Mouse (Mus musculus) regulatory T cell (primary cell): ENCODE measurements at regions not wholly inside any gene's neighbourhood (a gene's known extent, or its start where the extent isn't known, plus 50 kb on each side); places are given as distances from the start of the nearest gene placed in this dataset.

ENCODE experiments used
- in situ Hi-C: fragments of 300-600 bp; cut with MboI, MseI; formaldehyde crosslinking; loops from one replicate; pipeline ENCODE4 v1.15.1; 2025; ENCODE audit warnings: high pct_unique_total_duplicates

DNA sequence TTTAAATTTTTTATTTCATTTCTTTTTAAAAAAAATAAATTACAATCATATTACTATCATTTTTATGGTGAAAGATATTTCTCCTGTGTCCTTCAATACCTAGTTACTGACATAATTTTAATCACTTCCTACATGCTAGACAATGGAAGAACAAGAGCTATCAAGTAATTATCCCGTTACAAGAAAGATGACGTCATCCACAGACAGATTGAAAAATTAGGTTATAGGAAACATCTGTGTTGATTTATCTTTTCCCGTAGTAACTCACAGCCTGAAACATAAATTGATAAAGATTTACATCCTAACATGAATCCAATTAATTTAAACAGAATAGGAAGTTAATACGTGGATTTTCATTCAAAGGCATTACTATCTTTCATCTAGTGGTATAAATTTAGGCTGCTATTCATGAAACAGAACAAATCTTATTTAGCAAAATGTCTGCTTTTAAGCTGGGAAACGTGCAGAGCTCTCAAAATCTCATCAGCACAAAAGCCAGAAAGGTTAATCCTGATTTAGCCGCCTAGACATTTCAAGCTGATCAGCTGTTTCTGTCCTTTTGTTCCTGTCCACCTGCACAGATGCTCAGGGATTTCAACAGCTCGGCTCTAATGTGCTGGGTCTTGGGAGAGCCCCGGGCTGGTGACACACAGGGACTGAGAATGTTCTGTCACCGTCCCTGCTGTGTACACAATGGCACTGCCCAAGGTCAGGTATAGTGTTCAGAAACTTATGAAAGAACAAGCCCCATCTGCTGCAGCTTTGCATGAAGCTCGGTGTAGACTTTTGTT is 189.0 kb upstream of the Cd180 start:
- in situ Hi-C loops = no loop called here

DNA sequence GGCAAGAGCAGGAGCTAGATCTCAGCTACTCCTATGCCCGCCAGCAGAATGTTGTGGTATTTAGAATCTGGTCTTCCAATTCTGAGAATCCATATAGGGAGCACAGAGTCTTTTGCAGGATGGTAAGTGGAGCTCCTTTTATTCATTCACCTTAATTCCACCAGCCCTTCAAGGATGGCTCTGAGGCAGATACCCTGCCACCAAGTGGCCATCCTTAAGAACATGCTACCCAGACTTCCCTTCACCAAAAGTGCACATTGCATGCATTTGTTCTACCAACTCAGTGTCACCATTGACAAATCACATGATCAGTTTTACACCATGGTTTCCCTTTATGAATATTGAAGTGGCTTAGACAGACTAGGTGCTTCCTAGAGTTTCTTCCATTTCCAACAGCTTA is 186.1 kb upstream of the Cd180 start:
- in situ Hi-C loops = loop anchor here (5.0 kb wide), 1 partner anchor 530 kb away; no protein-coding TSS in a partner anchor

DNA sequence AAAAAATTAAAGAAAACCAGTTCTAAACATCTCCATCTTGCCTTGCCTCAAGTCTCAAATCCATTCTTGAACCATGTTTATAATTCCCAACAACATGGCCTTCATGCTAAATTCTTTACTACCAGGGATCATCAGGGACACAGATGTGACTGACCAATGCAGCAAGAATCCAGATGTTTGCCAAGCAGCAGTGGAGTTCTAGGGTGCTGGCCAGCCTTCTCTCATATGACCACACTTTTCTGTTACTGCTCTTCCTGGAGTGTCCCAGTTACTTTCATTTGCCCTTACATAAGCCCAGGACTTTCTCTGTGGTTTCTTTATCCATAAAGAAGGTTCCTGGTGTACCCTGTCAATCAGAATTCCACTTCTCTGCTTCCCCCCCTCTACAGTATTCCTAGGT is 185.4 kb upstream of the Cd180 start:
- in situ Hi-C loops = loop anchor here (5.0 kb wide), 1 partner anchor 531 kb away; no protein-coding TSS in a partner anchor

DNA sequence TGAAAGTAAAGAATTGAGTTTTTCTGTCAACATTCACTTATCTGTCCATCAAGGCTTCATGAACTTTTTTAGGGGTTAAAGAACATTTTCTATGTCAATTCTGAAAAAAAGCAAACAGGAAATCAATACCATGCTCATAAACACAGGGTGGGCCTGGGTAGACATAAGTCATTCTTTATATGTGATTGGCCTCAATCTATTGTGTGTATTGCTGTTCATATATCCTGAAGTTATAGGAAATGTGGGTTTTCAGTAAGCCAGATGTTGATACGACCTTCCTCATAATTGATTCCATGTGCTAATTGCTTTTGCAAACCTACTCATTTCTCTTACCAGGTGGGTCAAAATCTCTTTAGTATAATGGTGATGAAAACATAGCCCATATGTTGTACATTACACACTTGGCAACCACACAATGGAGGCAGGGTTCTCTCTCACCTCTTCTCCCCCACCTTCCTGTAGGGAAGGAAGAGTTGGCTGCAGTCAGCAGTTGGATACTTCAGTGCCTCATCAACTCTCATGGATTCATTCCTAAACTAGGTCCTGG is 182.6 kb upstream of the Cd180 start:
- in situ Hi-C loops = loop anchor here (10.0 kb wide), 1 partner anchor 134 kb away; no protein-coding TSS in a partner anchor

DNA sequence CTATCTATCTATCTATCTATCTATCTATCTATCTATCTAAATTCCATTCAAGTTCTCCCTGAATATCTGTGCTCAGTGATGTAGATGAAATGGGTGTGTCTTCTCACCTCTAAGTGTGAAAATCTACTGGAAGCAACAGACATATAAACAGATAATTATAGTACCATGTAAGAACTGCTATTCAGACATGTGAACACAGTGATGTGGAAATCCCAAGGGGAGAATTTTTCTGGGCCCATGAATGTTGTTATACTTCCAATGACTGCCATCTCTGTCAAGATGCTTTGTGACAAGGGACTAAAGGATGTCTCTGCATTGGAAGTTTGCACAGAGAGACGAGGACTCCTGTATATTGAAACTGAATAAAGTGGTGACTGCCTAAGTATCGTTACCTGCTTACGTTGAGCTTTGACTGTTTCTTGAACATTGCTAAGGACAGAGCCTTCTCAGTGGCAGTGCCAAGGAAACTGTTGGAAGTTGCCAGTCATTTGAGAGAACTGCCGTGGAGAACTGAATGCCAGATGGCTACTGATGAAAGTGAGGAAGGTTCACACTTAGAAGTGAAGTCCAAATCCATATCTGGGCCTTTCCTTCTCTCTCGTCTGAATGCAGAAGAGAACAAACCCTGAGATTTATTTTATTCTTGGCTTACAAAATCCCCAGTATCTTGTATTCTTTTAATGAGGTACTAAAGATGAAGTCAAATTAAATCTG is 175.0 kb upstream of the Cd180 start:
- in situ Hi-C loops = loop anchor here (10.0 kb wide), 1 partner anchor 126 kb away; no protein-coding TSS in a partner anchor

DNA sequence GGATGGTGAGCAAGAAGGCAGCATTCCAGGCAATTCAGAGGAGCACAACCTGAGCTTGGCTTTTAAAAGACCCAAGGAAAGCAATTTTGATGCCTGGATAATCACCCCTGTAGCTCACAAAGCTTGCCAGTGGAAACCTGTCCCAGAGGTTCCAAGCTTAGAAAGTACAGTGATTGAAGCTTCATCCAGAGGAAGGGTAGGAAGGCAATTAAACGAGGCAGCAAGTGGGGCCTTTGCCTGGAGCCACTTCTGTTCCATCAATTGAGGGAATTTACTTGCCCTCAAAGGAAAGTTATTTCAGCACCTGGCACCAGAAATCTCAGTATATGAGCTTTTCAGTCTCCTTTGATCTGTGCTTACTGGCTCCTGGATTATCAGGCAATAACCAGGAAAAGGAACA is 171.9 kb upstream of the Cd180 start:
- in situ Hi-C loops = no loop called here

DNA sequence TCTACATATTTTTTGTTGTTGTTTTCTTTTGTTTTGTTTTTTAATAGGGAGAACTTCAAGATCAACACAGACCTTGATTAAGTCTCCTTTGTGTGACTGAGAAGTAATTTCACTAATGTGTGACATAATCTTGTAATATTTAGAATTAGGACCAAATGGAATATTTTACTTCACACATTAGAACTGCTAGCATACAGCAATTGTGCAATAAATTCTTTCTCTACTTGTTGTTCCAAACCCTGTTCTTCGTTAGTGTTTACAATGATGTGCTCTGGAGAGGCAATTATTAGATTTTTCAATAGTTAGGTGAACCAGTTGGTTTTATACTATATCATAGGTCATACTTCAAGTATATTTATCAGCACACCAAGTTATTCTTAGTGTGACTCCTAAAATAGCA is 171.3 kb upstream of the Cd180 start:
- in situ Hi-C loops = no loop called here

DNA sequence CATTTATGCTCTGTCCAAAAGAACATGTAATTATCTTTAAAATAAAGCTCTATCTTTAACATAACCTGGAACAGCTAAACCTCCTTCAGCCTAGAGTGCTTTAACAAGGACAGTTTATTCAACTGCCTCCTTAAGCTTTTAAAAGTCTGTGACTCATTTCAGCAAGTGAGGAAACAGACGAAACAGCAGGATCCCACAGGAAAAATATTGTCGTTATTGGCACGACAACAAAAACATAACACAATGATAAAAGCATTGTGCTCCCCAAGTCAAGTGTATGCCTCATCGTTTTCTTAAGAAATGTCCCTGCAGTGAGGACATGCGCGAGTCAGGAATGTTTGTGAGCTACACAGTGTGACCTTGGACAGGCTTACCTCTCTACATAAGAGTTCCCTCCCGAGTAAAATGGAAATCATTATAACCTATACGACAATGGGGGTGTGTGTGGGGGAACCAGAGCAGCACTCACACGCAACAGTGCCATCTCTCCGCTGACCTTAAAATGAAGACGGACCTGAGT is 166.7 kb upstream of the Cd180 start:
- in situ Hi-C loops = loop anchor here (25.0 kb wide), 1 partner anchor 789 kb away; no protein-coding TSS in a partner anchor

DNA sequence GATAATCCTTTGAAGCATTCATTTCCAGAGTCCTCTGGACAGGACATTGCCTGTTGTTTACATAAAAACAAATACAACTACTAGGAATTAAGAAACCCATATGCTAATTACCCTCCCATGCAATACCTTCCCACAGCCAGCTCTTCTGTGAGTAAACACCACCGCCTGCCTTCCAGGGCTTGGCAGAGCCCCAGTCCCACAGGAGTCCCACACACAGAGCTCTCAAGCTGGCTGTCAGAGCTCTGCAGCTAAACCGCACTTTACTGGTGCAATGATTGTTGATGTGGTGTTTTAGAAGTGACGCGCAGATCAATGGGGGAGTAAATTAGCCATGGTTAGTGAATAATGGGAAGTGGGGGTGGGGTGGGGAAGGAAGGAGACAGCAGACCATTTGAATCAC is 159.6 kb upstream of the Cd180 start:
- in situ Hi-C loops = loop anchor here (25.0 kb wide), 1 partner anchor 796 kb away; no protein-coding TSS in a partner anchor

DNA sequence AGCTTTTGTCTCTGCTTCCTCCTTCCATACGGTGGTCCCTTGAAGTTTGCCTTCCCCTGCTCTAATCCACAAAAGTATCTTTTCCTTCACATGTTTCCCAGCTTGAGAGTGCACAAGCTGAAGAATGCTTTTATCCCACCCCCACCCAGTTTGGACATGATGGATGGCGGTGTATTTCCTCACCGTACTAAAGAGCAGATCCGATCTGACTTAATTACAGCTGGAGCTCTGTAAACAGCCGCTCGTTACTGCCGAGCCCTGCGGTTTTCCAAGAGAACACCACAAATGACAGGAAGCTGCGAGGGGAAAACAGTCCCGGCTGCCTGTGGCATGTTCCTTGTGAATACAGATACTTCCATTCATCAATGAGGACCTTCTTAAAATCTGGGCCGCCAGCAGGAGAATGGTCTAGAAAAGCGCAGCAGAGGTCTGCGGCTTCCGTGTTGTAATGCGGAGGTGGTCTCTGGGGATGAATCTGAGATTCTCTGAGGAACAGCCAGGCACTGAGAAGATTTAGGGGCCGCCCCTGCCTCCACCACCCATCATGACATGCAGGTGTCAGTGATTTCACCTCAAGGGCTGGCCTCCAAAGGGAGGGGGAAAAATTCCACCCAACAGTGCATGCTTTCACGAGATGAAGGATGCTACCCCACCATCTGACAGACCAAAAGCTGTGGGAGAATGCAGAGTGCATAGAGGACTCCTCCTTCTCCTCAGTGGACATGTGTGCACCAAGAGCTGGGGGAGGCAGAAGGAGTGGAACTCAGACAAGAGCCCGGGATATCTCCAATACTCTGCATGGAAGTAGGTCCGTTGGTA is 155.7 kb upstream of the Cd180 start:
- in situ Hi-C loops = loop anchor here (25.0 kb wide), 1 partner anchor 800 kb away; no protein-coding TSS in a partner anchor

DNA sequence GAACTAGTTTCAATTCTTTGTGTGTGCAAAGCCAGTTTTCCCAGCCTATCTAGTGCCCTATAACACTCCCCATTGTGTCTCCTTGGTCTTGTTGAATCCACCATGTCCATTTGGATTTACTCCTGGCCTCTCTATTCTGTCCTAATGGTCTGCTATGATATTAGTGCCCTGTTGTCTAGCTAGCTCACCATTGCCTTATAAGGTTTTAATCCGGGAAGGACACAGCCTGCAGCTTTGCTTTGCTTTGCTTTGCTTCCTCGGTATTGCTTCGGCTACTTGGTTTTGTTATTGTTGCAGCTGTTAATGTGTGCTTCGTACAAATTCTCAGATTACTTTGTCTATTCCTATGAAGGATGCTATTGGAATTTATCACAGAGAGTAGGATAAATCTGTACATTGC is 152.9 kb upstream of the Cd180 start:
- in situ Hi-C loops = loop anchor here (25.0 kb wide), 1 partner anchor 803 kb away; no protein-coding TSS in a partner anchor

DNA sequence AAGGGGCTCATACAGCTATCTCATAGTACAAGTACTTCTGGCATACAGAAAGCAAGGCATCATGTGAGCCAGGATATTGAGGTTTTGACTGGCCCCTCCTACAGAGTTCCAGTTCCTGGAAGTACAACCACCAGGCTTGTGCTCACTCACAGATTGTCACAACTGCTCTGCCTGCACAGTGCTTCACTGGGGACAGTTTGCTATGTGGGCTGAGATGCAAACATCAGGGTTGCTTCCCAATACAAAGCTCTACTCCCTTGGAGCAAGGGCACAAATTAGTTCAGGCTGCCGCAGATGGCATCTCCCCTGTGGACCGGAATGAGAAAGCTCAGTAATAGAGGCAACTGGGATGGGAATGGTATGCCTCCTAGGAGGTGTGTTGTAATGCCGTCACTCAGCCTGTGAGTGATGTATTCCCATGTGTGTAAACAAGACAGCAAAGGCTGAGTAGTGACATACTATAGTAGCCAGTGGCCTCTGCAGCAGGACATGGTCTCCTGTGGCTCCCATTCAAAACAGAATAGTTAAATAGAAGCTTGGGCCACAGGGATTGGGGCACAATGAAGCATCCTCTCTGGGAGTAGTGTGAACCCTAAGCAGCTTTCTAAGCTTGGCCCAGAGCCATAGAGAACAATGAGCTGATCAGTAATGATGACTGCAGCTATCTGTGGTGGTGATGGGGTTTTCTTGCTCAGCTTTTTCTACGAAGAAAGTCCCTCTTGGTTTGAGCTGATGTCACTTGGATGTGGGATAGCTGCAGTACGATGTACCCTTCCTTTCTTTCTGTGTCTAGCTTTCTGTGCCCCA is 148.8 kb upstream of the Cd180 start:
- in situ Hi-C loops = loop anchor here (25.0 kb wide), 1 partner anchor 807 kb away; no protein-coding TSS in a partner anchor

DNA sequence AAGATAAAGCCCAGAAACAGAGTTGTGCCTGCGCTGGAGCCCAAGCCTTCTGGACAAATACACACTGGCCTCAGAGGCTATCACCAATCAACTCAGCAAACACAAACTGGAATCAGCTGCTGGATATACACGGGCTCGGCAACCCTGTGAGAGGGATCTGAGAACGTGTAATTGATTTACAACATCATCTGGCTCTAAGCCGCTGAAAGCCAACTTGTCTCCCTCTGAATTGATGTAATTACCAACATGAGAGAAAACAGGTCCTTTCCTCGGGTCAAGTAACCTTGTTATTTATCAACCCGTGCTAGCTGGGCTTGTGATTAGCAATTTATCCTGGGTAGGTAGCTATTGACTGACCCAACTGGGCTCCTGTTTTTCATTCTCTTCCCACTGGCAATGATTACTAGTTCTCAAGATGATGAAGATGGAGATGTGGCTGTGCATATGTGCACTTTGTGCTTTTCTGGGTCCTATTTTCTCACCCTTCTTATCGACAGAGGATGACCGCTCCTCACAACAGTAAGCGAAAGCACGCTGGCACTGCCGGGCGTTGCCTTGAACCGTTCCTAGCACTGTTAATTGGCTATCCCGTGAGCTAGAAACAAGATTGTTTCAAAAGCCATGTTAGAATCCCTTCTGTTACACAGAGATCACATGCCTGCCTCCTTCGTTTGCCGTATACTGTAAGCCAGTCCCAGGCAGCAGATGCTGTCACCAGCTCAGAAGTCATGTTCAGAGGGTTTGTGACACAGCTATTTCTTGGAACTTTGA is 147.3 kb upstream of the Cd180 start:
- in situ Hi-C loops = loop anchor here (25.0 kb wide), 1 partner anchor 809 kb away; no protein-coding TSS in a partner anchor

DNA sequence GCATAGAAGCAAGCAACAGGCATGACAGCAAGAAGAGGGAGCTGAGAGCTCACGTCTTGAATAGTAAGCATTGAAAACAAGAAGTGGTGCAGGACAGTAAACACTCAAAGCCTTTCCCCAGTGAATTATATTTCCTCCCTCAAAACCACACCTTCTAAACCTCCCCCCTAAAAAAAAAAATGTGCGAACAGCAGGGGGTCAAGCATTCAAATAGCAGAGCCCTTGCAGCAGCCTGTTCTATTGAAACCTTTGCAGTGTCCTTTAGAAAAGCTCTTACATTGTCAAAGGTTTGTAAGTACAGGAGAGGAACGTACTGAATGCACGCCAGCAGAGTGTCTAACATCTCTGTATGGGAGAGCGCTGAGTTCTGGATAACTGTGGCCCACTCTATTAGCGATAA is 145.1 kb upstream of the Cd180 start:
- in situ Hi-C loops = loop anchor here (25.0 kb wide), 1 partner anchor 811 kb away; no protein-coding TSS in a partner anchor

DNA sequence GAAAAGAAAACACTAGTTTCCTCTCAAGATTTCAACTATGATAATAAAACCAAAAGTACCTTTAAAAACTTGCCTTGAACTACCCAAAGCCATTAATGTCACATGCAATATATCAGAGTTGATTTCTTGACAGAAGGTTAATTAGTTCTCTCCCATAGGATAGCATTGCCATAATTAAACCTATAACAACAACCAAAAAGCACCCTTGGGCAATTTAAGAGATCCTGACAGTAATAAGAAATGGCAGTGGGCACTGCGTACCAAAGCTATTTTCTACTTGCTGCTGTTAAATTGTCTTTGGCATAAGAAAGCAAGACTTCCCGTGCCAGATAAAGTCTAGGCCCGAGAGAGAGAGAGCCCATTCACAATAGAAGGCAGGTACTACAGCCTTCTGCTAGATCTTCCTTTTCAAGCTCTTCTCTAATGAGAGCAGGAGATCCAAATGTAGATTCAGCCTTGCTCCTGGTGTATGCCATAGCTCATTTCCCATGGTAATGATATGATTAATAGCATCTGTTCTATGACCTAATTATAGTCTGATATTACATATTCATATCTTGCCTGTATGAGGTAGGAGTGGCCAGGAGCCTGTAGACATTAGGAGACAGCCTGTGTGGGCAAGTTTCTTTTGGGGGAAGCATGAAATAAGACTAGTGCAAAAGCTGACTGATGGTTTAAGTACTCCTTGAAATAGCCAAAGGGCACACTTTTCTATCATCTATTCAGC is 126.3 kb upstream of the Cd180 start:
- in situ Hi-C loops = no loop called here

DNA sequence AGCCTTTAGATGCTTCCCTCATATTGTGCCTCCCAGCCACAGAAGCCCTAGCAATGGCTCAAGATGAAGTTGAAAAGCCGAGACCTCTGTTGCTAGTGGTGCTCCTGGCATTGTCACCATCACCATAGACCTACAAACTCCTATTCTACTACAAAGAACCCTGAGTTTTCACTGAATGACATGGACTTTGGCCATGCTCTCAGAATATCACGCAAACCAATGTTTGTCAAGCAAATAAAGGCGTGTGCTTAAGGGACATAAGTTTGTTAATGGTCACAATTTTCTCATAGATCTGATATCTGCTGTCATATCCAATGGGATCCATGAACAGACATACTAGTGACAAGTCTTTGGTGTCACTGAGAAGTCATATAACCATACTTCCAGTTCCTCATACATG is 123.8 kb upstream of the Cd180 start:
- in situ Hi-C loops = no loop called here

DNA sequence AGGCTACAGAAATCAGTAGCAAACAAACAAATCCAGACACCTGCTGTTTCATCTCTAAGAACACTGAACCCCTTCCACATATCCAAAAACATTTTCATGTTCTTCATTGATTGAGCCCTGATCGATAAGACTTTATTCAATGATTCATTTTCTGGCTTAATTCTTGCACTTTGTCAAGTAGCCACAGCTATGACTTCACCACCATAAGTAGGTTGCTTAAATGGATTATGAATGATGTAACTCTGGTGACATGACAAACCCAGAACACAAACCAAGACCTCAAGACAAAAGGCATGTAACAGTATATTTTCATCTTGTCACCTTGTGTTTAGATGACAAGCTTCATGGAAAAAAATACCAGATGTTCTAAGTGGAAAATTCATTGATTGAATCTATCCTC is 123.1 kb upstream of the Cd180 start:
- in situ Hi-C loops = no loop called here

DNA sequence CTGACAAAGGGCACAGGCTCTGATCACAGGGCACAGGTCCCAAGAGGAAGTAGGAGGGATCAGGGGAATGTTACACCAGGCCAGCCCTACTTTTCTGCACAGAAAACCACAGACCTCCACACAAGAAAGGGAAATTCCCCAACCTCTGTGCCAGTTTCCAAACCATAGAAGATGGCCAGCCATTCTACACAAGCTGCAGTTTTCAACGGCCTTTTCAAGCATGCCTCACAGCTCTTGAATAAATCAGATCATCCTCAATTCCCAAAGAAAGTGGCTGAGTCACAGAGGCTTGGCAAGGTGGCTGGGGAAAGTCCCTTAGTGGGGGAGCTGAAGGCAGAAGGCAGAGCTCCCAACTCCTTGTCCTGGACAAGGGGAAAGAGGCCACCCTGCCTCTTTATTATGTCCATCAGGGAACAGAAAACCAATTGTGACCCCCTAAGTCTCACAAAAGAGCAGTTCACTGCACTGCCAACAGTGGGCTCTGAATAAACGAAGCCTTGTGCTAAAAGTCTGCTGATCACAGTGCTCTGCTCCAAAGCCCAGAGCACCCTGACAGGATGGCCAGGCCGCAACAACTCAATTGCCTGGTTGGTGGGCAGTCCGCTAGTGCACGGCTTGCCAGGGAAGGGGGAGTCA is 120.0 kb upstream of the Cd180 start:
- in situ Hi-C loops = no loop called here
